ENCODE assay signal across 9 mouse cellular contexts in genomic region chr14:20702096-20702740, GRCm38 (mm10). TPM values are rescaled to one million over a fixed set of nuclear protein-coding genes. Genes with fewer than 3 reads are reported as not detected.
DNase-seq lines count a peak whose midpoint lies in the region; ATAC-seq and TF ChIP-seq lines count a peak whose summit lies in the region.
"Had no signal": no experiment of that assay in that cellular context is flagged by ENCODE, and none has a peak within 500 bp of the region (broad histone marks: within the 10 kb centered on the region; RNA-seq: fewer than 3 reads in every experiment).

No protein-coding gene starts in this region.

- H3K79me2 ChIP-seq in CH12.LX (replicated peaks; ENCODE audit: control insufficient read depth, extremely low read depth, insufficient read depth, poor library complexity, severe bottlenecking): peaks cover 67% of the 10 kb centered on the region

- no peak for TF ChIP-seq CTCF in CH12.LX (conservative IDR thresholded peaks at IDR 0.05 in 1 of 2, IDR thresholded peaks at IDR 0.05 in 1 of 2; ENCODE audit: low read depth in 2 of 2, low read length in 2 of 2)
- TF ChIP-seq CTCF in liver, postnatal 0 days (IDR thresholded peaks at IDR 0.05; ENCODE audit: low read depth): no peak

- H3K9me3 ChIP-seq in heart, embryonic 13.5 days: no peaks in the 10 kb centered on the region
- no peaks in the 10 kb centered on the region for H3K9me3 ChIP-seq in CH12.LX (replicated peaks; ENCODE audit: low read length)
- H3K9me3 ChIP-seq in forebrain, embryonic 15.5 days: no peaks in the 10 kb centered on the region
- H3K9me3 ChIP-seq in liver, postnatal 0 days (ENCODE audit: low read length): no peaks in the 10 kb centered on the region

- 6% methylated on average over 15 of the region's 15 CpGs for WGBS in heart, embryonic 13.5 days
- 17% methylated on average over 15 of the region's 15 CpGs for WGBS in forebrain, embryonic 15.5 days
- 11% methylated on average over 15 of the region's 15 CpGs for WGBS in liver, postnatal 0 days (ENCODE audit: insufficient replicate concordance)

- peaks cover 40% of the 10 kb centered on the region for H3K36me3 ChIP-seq in heart, embryonic 13.5 days
- H3K36me3 ChIP-seq in CH12.LX (replicated peaks in 1 of 2; ENCODE audit: control insufficient read depth in 1 of 2, insufficient read depth in 1 of 2, low read length in 1 of 2): peaks cover 9 to 44% of the 10 kb centered on the region in 2 experiments
- peaks cover 19% of the 10 kb centered on the region for H3K36me3 ChIP-seq in forebrain, embryonic 15.5 days
- peaks cover 11% of the 10 kb centered on the region; the same call in 1 of the 2 replicates for H3K36me3 ChIP-seq in liver, postnatal 0 days (replicated peaks; ENCODE audit: insufficient read depth, low read length)

- no peak for TF ChIP-seq RAD21 in CH12.LX (IDR thresholded peaks at IDR 0.05; ENCODE audit: low read depth, low read length)

- TF ChIP-seq EP300 in CH12.LX (IDR thresholded peaks at IDR 0.05; ENCODE audit: low read length): no peak
- no peak for TF ChIP-seq EP300 in liver, postnatal 0 days (IDR thresholded peaks at IDR 0.05; ENCODE audit: low read depth)

- peak overlapping the region; percentile 96 for H3K9ac ChIP-seq in heart, embryonic 13.5 days
- peak overlapping the region; percentile 90 for H3K9ac ChIP-seq in CH12.LX (ENCODE audit: insufficient read depth, low read depth)
- H3K9ac ChIP-seq in forebrain, embryonic 15.5 days (replicated peaks): peak overlapping the region; percentile 88
- H3K9ac ChIP-seq in liver, postnatal 0 days (replicated peaks): peak overlapping the region; percentile 77

- 0 out of 2 replicates have a peak, but pooled peaks have one; percentile 35 for ATAC-seq in heart, embryonic 13.5 days (ENCODE audit: extremely low read depth, insufficient number of reproducible peaks, low FRiP score, low TSS enrichment)
- peak; percentile 35 for ATAC-seq in forebrain, embryonic 15.5 days (replicated peaks)
- ATAC-seq in liver, postnatal 0 days: peak; percentile 35
- no peak; the same call in 1 of the 2 replicates for ATAC-seq in megakaryocyte progenitor cell, adult 5-6 weeks (replicated peaks; ENCODE audit: poor library complexity)

- dilution Hi-C loops in CH12.LX (cut with MboI; ENCODE audit: extremely low pct_ligation_motif_present, extremely low pct_unique_long_range_greater_than_20kb, low sequenced_read_pairs): no loop called here

- H3K4me1 ChIP-seq in heart, embryonic 13.5 days: peaks cover 61% of the 10 kb centered on the region
- peaks cover 3 to 51% of the 10 kb centered on the region in 2 experiments; a peak in 3 of 4 replicates for H3K4me1 ChIP-seq in CH12.LX (ENCODE audit: control insufficient read depth in 1 of 2, insufficient read depth in 2 of 2)
- peaks cover 68% of the 10 kb centered on the region for H3K4me1 ChIP-seq in forebrain, embryonic 15.5 days
- H3K4me1 ChIP-seq in liver, postnatal 0 days (ENCODE audit: insufficient read depth): peaks cover 23% of the 10 kb centered on the region

- TF ChIP-seq POLR2A in CH12.LX (IDR thresholded peaks at IDR 0.05; ENCODE audit: low read depth, low read length): no peak

- H3K27ac ChIP-seq in heart, embryonic 13.5 days (replicated peaks): peak overlapping the region; percentile 93
- peak overlapping the region; percentile 70 for H3K27ac ChIP-seq in CH12.LX (ENCODE audit: insufficient read depth, low read depth)
- peak overlapping the region; percentile 94 for H3K27ac ChIP-seq in forebrain, embryonic 15.5 days (replicated peaks)
- peak overlapping the region; percentile 87 for H3K27ac ChIP-seq in liver, postnatal 0 days (ENCODE audit: low read depth)

- in situ Hi-C loops in CH12.LX (cut with MboI; ENCODE audit: low pct_ligation_motif_present, low pct_unique_long_range_greater_than_20kb, low sequenced_read_pairs): no loop called here

- no peaks in the 10 kb centered on the region for H3K27me3 ChIP-seq in heart, embryonic 13.5 days (replicated peaks)
- no peaks in the 10 kb centered on the region for H3K27me3 ChIP-seq in CH12.LX (replicated peaks)
- H3K27me3 ChIP-seq in forebrain, embryonic 15.5 days: no peaks in the 10 kb centered on the region
- H3K27me3 ChIP-seq in liver, postnatal 0 days (ENCODE audit: insufficient read depth, low read length): no peaks in the 10 kb centered on the region
- H3K27me3 ChIP-seq: Patski had no signal

- H3K4me3 ChIP-seq in heart, embryonic 13.5 days: peak overlapping the region; percentile 91
- H3K4me3 ChIP-seq in CH12.LX (replicated peaks in 1 of 3; ENCODE audit: low read depth in 2 of 3, low read length in 2 of 3, poor library complexity in 1 of 3): peak overlapping the region; percentile 79 to 96 (median 94)
- peak overlapping the region; percentile 91 for H3K4me3 ChIP-seq in forebrain, embryonic 15.5 days
- H3K4me3 ChIP-seq in liver, postnatal 0 days (ENCODE audit: low read depth, low read length): peak overlapping the region; percentile 83

- DNase-seq in heart, postnatal 36 days: no peak
- DNase-seq in CH12.LX (ENCODE audit: extremely low read depth): peak; percentile 20
- DNase-seq in liver, postnatal 0 days: no peak
- DNase-seq in frontal cortex, postnatal 14 days (ENCODE audit: low spot score in 2 of 2): no peak
- DNase-seq in spleen, postnatal 4 days (ENCODE audit: low spot score in 2 of 2): no peak

- intact Hi-C loops in heart, postnatal 36 days (cut with DNase I): no loop called here

- H3K4me2 ChIP-seq in heart, embryonic 13.5 days: peak overlapping the region; percentile 76
- H3K4me2 ChIP-seq in CH12.LX (ENCODE audit: insufficient read depth, low read depth, poor library complexity, severe bottlenecking): peak overlapping the region; percentile 96
- H3K4me2 ChIP-seq in forebrain, embryonic 15.5 days (replicated peaks): peak overlapping the region; percentile 58
- peak overlapping the region; percentile 73 for H3K4me2 ChIP-seq in liver, postnatal 0 days (ENCODE audit: low read depth, low read length)

TF ChIP-seq in CH12.LX, 34 proteins besides CTCF, POLR2A, EP300 and RAD21 (continues in another document):
- no peak for TF ChIP-seq NRF1 (IDR thresholded peaks at IDR 0.05; ENCODE audit: low read depth, low read length)
- TF ChIP-seq CHD2 (IDR thresholded peaks at IDR 0.05; ENCODE audit: low read length): no peak
- TF ChIP-seq JUN (IDR thresholded peaks at IDR 0.05; ENCODE audit: insufficient read depth, low read depth, low read length): no peak

RNA-seq across cellular contexts. Expression of gene Chchd1, which starts 0.6 kb away (rescaled TPM):
- polyA plus RNA-seq in heart, embryonic 13.5 days (2015; fragmentation: Nextera tagmentation; extraction: Ambion mirVana): 199 and 200 TPM in 2 replicates
- 100 to 1,000 TPM; 120 to 123 TPM for total RNA-seq in heart, postnatal 36 days (2021)
- 184 and 191 TPM in 2 replicates for total RNA-seq in CH12.LX (2012; rRNA removed)
- 391 and 402 TPM in 2 replicates for total RNA-seq in CH12.LX (2014; rRNA removed)
- polyA plus RNA-seq in CH12.LX (2012; ENCODE audit: insufficient read length, low read depth): 157 and 166 TPM in 2 replicates
- polyA plus RNA-seq in forebrain, embryonic 15.5 days (2015; fragmentation: Nextera tagmentation; extraction: Ambion mirVana): 213 TPM in 2 replicates
- 88.5 and 91.7 TPM in 2 replicates for polyA plus RNA-seq in liver, postnatal 0 days (2015; fragmentation: Nextera tagmentation; extraction: Ambion mirVana)
- total RNA-seq in megakaryocyte progenitor cell, adult 5-6 weeks (2015): 163 and 169 TPM in 2 replicates
- total RNA-seq in megakaryocyte progenitor cell, adult 5-6 weeks (2017): 104 and 110 TPM in 2 replicates

RNA-seq across cellular contexts. Expression of gene Zswim8, which starts 5.1 kb away (rescaled TPM):
- 23.0 and 23.4 TPM in 2 replicates for polyA plus RNA-seq in heart, embryonic 13.5 days (2015; fragmentation: Nextera tagmentation; extraction: Ambion mirVana)
- total RNA-seq in heart, postnatal 36 days (2021): 10 to 100 TPM; 45.4 to 47.8 TPM
- total RNA-seq in CH12.LX (2012; rRNA removed) (22.6 and 22.8 TPM in 2 replicates), CH12.LX (2014; rRNA removed) (8.7 and 9.5 TPM in 2 replicates)
- 33.9 and 39.6 TPM in 2 replicates for polyA plus RNA-seq in CH12.LX (2012; ENCODE audit: insufficient read length, low read depth)
- 46.1 and 47.1 TPM in 2 replicates for polyA plus RNA-seq in forebrain, embryonic 15.5 days (2015; fragmentation: Nextera tagmentation; extraction: Ambion mirVana)
- 5.3 and 6.4 TPM in 2 replicates for polyA plus RNA-seq in liver, postnatal 0 days (2015; fragmentation: Nextera tagmentation; extraction: Ambion mirVana)
- 19.5 and 23.4 TPM in 2 replicates for total RNA-seq in megakaryocyte progenitor cell, adult 5-6 weeks (2015)
- total RNA-seq in megakaryocyte progenitor cell, adult 5-6 weeks (2017): 19.1 and 23.5 TPM in 2 replicates

RNA-seq across cellular contexts. Expression of gene Fut11, which starts 7.5 kb away (rescaled TPM):
- 15.3 and 17.4 TPM in 2 replicates for polyA plus RNA-seq in heart, embryonic 13.5 days (2015; fragmentation: Nextera tagmentation; extraction: Ambion mirVana)
- 1 to 10 TPM; 6.6 to 7.1 TPM for total RNA-seq in heart, postnatal 36 days (2021)
- total RNA-seq in CH12.LX (2012; rRNA removed): 2.6 and 2.9 TPM in 2 replicates
- 3.5 and 3.7 TPM in 2 replicates for total RNA-seq in CH12.LX (2014; rRNA removed)
- 3.8 and 4.0 TPM in 2 replicates for polyA plus RNA-seq in CH12.LX (2012; ENCODE audit: insufficient read length, low read depth)
- 23.1 and 23.9 TPM in 2 replicates for polyA plus RNA-seq in forebrain, embryonic 15.5 days (2015; fragmentation: Nextera tagmentation; extraction: Ambion mirVana)
- 4.4 and 5.1 TPM in 2 replicates for polyA plus RNA-seq in liver, postnatal 0 days (2015; fragmentation: Nextera tagmentation; extraction: Ambion mirVana)
- total RNA-seq in megakaryocyte progenitor cell, adult 5-6 weeks (2015): 14.3 and 15.3 TPM in 2 replicates
- 5.3 and 5.7 TPM in 2 replicates for total RNA-seq in megakaryocyte progenitor cell, adult 5-6 weeks (2017)

RNA-seq across cellular contexts. Expression of gene Sec24c, which starts 28.1 kb away (rescaled TPM):
- 68.8 and 69.5 TPM in 2 replicates for polyA plus RNA-seq in heart, embryonic 13.5 days (2015; fragmentation: Nextera tagmentation; extraction: Ambion mirVana)
- total RNA-seq in heart, postnatal 36 days (2021): 100 to 1,000 TPM in 1 of 2 experiments, 10 to 100 TPM in 1; 97.8 to 104 TPM
- total RNA-seq in CH12.LX (2012; rRNA removed) (95.9 and 103 TPM in 2 replicates), CH12.LX (2014; rRNA removed) (51.2 and 57.0 TPM in 2 replicates)
- 107 and 122 TPM in 2 replicates for polyA plus RNA-seq in CH12.LX (2012; ENCODE audit: insufficient read length, low read depth)
- 83.9 and 85.5 TPM in 2 replicates for polyA plus RNA-seq in forebrain, embryonic 15.5 days (2015; fragmentation: Nextera tagmentation; extraction: Ambion mirVana)
- polyA plus RNA-seq in liver, postnatal 0 days (2015; fragmentation: Nextera tagmentation; extraction: Ambion mirVana): 30.8 and 31.3 TPM in 2 replicates
- 40.1 and 40.5 TPM in 2 replicates for total RNA-seq in megakaryocyte progenitor cell, adult 5-6 weeks (2015)
- total RNA-seq in megakaryocyte progenitor cell, adult 5-6 weeks (2017): 88.7 and 97.9 TPM in 2 replicates

RNA-seq across cellular contexts. Expression of gene Ndst2, which starts 32.1 kb away (rescaled TPM):
- 13.8 and 14.9 TPM in 2 replicates for polyA plus RNA-seq in heart, embryonic 13.5 days (2015; fragmentation: Nextera tagmentation; extraction: Ambion mirVana)
- 10 to 100 TPM; 10.6 to 10.8 TPM for total RNA-seq in heart, postnatal 36 days (2021)
- total RNA-seq in CH12.LX (2012; rRNA removed) (17.8 and 21.1 TPM in 2 replicates), CH12.LX (2014; rRNA removed) (9.9 and 11.4 TPM in 2 replicates)
- 18.0 and 20.2 TPM in 2 replicates for polyA plus RNA-seq in CH12.LX (2012; ENCODE audit: insufficient read length, low read depth)
- 15.7 and 16.9 TPM in 2 replicates for polyA plus RNA-seq in forebrain, embryonic 15.5 days (2015; fragmentation: Nextera tagmentation; extraction: Ambion mirVana)
- 11.7 and 12.6 TPM in 2 replicates for polyA plus RNA-seq in liver, postnatal 0 days (2015; fragmentation: Nextera tagmentation; extraction: Ambion mirVana)
- total RNA-seq in megakaryocyte progenitor cell, adult 5-6 weeks (2015): 21.2 and 30.7 TPM in 2 replicates
- total RNA-seq in megakaryocyte progenitor cell, adult 5-6 weeks (2017): 6.6 and 8.5 TPM in 2 replicates
